Mouse (Mus musculus) urinary bladder, adult 18-20 months (tissue): ENCODE measurements around the gene Ablim1.

Experiments used
- DNase-seq, 2 experiments: peaks; one replicate each; pipeline ENCODE4 v3.0.0; 2022; ENCODE audit warnings: low spot score in 2 of 2, mixed read lengths in 2 of 2

Gene Ablim1

GRCm38 (mm10) chr19:57073450-57073849 is 241.3 kb downstream of the Ablim1 start:
- DNase-seq, result no peak

- no peak for DNase-seq
These were observed 242.0 kb downstream of the Ablim1 start for GRCm38 (mm10) chr19:57072756-57073155.

- DNase-seq, result no peak
These were observed 247.6 kb downstream of the Ablim1 start for GRCm38 (mm10) chr19:57067108-57067613.

GRCm38 (mm10) chr19:57066313-57066712 is 248.4 kb downstream of the Ablim1 start:
- peak; percentile 31 to 50 for DNase-seq

GRCm38 (mm10) chr19:57062746-57063145 is 252.0 kb downstream of the Ablim1 start:
- DNase-seq, result no peak

- no peak for DNase-seq
These were observed 255.6 kb downstream of the Ablim1 start for GRCm38 (mm10) chr19:57059018-57059580.

- no peak for DNase-seq
These were observed 257.2 kb downstream of the Ablim1 start for GRCm38 (mm10) chr19:57057568-57057967.

- no peak for DNase-seq
These were observed 259.3 kb downstream of the Ablim1 start for GRCm38 (mm10) chr19:57055215-57056120.

- no peak for DNase-seq
These were observed 261.8 kb downstream of the Ablim1 start for GRCm38 (mm10) chr19:57052959-57053358.

GRCm38 (mm10) chr19:57052016-57052415 is 262.7 kb downstream of the Ablim1 start:
- DNase-seq, result no peak

- DNase-seq, result no peak
These were observed 265.1 kb downstream of the Ablim1 start for GRCm38 (mm10) chr19:57049592-57050090.

- DNase-seq, result no peak
These were observed 266.9 kb downstream of the Ablim1 start for GRCm38 (mm10) chr19:57047671-57048320.

- DNase-seq, result no peak
These were observed 275.5 kb downstream of the Ablim1 start for GRCm38 (mm10) chr19:57039258-57039657.

GRCm38 (mm10) chr19:57036860-57037259 is 277.9 kb downstream of the Ablim1 start:
- no peak for DNase-seq

- DNase-seq, result peak in 1 of 2 experiments; percentile 48
These were observed 283.1 kb downstream of the Ablim1 start for GRCm38 (mm10) chr19:57031582-57031981.

- no peak for DNase-seq
These were observed 285.3 kb downstream of the Ablim1 start for GRCm38 (mm10) chr19:57029461-57029860.

GRCm38 (mm10) chr19:57028327-57029179 is 286.2 kb downstream of the Ablim1 start:
- peak in 1 of 2 experiments; percentile 22 for DNase-seq

GRCm38 (mm10) chr19:57026501-57026900 is 288.2 kb downstream of the Ablim1 start:
- DNase-seq, result no peak

- no peak for DNase-seq
These were observed 296.9 kb downstream of the Ablim1 start for GRCm38 (mm10) chr19:57017785-57018179.

- no peak for DNase-seq
These were observed 297.5 kb downstream of the Ablim1 start for GRCm38 (mm10) chr19:57016995-57017784.
